Mouse (Mus musculus): Measurements from ENCODE around the gene Slamf1.

Slamf1 gene

GRCm38 (mm10) chr1:171766898-171767297 is at the start of gene Slamf1:
Gene Slamf1 (plus strand): TSS chr1:171767127.
- DNase-seq (ENCODE audit: low read depth, low spot score) = peak; percentile 73

- peak; percentile 13 for DNase-seq (ENCODE audit: low read depth, low spot score)
Observed at GRCm38 (mm10) chr1:171731195-171731594, 35.7 kb upstream of the Slamf1 start.

DNA sequence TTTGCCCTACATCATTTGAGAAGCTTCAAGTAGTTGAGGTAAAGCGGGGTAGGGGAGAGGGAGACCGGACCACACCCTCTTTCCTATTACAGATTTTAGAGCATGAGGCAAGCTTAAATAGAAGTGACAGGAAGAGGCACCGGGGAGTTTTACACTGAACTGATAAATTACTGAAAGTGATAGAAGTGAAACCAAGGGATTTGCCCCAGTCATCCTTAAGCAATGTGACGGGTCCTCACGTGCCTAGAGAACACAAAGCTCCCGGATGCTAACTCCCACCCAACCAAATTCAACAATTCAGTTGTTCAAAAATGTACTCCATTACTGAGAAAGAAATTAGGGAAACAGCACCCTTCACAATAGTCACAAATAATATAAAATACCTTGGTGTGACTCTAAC is 32.0 kb upstream of the Slamf1 start:
- DNase-seq (ENCODE audit: low read depth, low spot score) = peak; percentile 15

GRCm38 (mm10) chr1:171748127-171748969 is 18.6 kb upstream of the Slamf1 start:
- no peak for DNase-seq (ENCODE audit: low read depth, low spot score)

- DNase-seq (ENCODE audit: low read depth, low spot score) = no peak
Observed at GRCm38 (mm10) chr1:171761853-171762448, 5.0 kb upstream of the Slamf1 start.

- DNase-seq (ENCODE audit: low read depth, low spot score) = peak; percentile 63
Observed at GRCm38 (mm10) chr1:171770996-171771395, 4.1 kb downstream of the Slamf1 start.

- DNase-seq (ENCODE audit: low read depth, low spot score) = no peak
Observed at GRCm38 (mm10) chr1:171772121-171772735, 5.3 kb downstream of the Slamf1 start.

GRCm38 (mm10) chr1:171773232-171773989 is 6.5 kb downstream of the Slamf1 start:
- DNase-seq (ENCODE audit: low read depth, low spot score) = no peak

- no peak for DNase-seq (ENCODE audit: low read depth, low spot score)
Observed at GRCm38 (mm10) chr1:171774266-171774665, 7.3 kb downstream of the Slamf1 start.

- no peak for DNase-seq (ENCODE audit: low read depth, low spot score)
Observed at GRCm38 (mm10) chr1:171774678-171775077, 7.8 kb downstream of the Slamf1 start.

GRCm38 (mm10) chr1:171775781-171776180 is 8.9 kb downstream of the Slamf1 start:
- no peak for DNase-seq (ENCODE audit: low read depth, low spot score)

DNA sequence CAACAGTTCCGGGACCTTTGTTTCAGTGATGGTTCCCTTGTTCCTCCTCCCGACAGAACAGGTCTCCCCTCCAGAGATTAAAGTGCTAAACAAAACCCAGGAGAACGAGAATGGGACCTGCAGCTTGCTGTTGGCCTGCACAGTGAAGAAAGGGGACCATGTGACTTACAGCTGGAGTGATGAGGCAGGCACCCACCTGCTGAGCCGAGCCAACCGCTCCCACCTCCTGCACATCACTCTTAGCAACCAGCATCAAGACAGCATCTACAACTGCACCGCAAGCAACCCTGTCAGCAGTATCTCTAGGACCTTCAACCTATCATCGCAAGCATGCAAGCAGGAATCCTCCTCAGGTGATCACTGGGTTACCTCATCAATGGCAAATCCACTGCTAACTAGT is 10.1 kb downstream of the Slamf1 start:
- DNase-seq (ENCODE audit: low read depth, low spot score) = no peak

GRCm38 (mm10) chr1:171782287-171782915 is 15.5 kb downstream of the Slamf1 start:
- DNase-seq (ENCODE audit: low read depth, low spot score) = peak; percentile 83

DNA sequence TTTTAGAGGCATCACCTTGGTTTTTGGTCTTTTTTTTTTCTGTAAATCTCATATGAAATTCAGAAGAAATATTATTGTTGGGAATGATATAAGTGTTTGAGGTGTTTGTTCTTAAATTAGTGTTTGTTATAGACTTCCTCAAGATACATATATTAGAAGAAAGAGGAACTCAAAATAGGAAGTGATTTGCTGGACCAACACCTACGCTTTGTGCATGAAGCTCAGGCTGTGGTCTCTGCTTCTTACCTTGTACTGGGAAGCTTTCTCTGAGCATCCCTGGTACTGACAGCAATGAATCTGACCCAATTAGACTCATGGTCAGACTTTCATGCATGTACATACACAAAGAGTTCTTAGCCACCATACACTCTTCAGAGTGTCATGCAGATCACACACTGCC is 18.9 kb downstream of the Slamf1 start:
- DNase-seq (ENCODE audit: low read depth, low spot score) = no peak

GRCm38 (mm10) chr1:171787281-171788015 is 20.5 kb downstream of the Slamf1 start:
- DNase-seq (ENCODE audit: low read depth, low spot score) = no peak

DNA sequence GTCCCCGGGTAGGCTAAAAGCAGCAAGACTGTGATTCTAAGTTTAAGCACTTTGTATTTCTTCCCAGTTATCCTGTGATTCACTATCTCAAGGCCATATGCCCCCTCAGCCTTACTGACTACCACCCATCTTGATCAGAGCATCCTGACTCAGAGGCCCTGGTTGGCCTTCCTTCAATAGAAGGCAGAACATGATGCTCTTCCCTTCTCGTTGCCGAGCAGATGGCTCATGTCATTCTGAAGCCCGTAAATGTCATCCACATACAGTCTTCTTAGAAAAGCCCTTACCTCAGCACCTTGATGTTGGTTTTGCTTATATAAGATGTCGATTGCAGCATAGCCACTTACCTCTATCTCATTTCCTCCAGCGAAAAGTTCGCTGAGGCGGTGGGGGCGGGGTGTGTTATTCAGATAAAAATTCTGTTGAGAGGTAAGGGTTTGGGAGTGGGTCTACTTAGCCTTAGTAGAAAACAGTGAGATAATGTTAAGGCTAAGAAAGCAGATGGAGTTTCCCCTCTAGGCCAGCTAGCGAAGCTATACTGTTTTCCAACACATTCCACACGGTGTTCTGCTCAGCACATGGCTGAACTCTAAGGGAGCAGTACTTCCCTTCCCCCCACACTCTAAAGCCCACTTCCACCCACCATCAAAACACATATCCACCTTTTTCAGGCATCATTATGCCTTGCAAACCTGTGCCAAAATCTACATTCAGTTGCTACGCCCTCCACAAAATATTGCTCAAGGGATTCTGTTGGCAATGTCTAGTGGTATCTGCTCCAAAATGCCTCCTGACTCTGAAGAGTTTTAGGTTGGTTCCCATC is 21.7 kb downstream of the Slamf1 start:
- peak; percentile 78 for DNase-seq (ENCODE audit: low read depth, low spot score)

DNA sequence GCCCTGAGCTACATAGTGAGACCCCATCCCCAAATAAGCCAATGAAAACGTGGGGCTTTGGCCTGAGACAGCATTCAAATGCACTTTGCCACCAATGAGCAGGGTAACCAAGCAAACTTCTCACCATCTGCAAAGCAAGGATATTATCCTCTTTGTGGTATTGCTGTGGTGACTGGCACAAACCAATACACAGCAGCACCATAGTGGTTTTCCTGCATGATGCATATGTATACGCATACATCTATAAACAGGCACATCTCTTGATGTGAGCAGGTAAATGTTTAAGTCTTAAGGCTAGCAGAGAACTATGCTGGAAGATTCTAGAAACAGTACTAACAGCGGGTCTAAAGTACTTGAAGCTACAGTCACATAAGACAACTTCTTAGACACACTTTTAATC is 22.5 kb downstream of the Slamf1 start:
- peak; percentile 65 for DNase-seq (ENCODE audit: low read depth, low spot score)

DNA sequence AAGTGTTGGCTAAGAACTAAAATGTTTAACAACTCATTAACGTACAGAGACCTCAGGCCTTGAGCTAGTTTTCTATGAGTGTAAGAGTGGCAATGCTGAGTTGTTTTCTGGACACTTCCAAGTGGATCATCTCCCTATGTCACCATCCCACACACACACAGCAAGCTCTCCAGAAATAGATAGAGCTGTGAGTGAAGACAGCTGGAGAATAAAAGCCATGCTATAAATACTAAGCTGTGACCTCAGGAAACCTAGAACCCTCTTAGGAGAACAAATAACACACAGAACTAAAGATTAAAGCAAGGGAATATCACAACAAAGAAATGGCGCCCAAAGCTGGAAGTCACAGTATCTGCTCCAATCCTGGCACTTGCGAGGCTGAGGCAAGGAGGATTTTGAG is 24.6 kb downstream of the Slamf1 start:
- no peak for DNase-seq (ENCODE audit: low read depth, low spot score)

DNA sequence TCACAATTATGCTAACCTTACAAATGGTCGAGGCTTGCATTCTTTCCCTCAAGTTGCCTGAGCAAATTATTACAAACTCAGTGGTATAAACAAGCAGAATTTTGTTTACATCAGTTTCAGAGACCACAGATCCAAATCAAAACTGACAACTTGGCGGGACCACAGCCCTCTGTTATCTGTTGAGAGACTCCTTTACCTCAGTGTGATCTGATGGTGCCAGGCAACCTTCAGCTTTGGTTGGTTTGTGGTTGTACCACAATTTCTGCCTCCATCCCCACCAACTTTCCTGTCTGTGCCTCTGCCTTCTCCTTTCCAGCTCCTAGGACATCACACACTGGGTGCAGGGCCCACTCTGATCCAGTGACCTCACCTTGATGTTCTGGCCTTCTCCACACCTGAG is 29.3 kb downstream of the Slamf1 start:
- DNase-seq (ENCODE audit: low read depth, low spot score) = peak; percentile 42

- DNase-seq (ENCODE audit: low read depth, low spot score) = no peak
Observed at GRCm38 (mm10) chr1:171797840-171798239, 30.9 kb downstream of the Slamf1 start.
